Mouse (Mus musculus) midbrain, embryonic 13.5 days (tissue): Measurements from ENCODE around the gene Cggbp1. TPM values are rescaled to one million over a fixed set of nuclear protein-coding genes. Genes with fewer than 3 reads are reported as not detected.

Experiments
- ATAC-seq: fragments of 200-750 bp; cut with Nextera tagmentation; 2 replicates; pipeline ENCODE4 v1.8.0; 2017; ENCODE audit warnings: mild to moderate bottlenecking, moderate TSS enrichment, moderate library complexity
- H3K27ac ChIP-seq: fragments of 300-500 bp; sonication (generic); 2 replicates; pipeline ENCODE4 v1.5.1; 2015; ENCODE audit warnings: inconsistent platforms, mild to moderate bottlenecking, moderate library complexity
- H3K27me3 ChIP-seq: fragments of 300-500 bp; sonication (generic); 2 replicates; pipeline ENCODE4 v1.6.1; 2015; ENCODE audit warnings: mild to moderate bottlenecking, inconsistent platforms
- H3K36me3 ChIP-seq: fragments of 300-500 bp; sonication (generic); 2 replicates; pipeline ENCODE4 v1.6.1; 2015; ENCODE audit warnings: mild to moderate bottlenecking, inconsistent platforms
- H3K4me1 ChIP-seq: fragments of 300-500 bp; sonication (generic); replicated peaks from 2 replicates; pipeline ENCODE4 v1.6.1; 2015; ENCODE audit warnings: inconsistent platforms
- H3K4me2 ChIP-seq: fragments of 300-500 bp; sonication (generic); replicated peaks from 2 replicates; pipeline ENCODE4 v1.6.1; 2015; ENCODE audit warnings: moderate library complexity, mild to moderate bottlenecking, inconsistent platforms
- H3K4me3 ChIP-seq: fragments of 300-500 bp; sonication (generic); replicated peaks from 2 replicates; pipeline ENCODE4 v1.5.1; 2015; ENCODE audit warnings: mild to moderate bottlenecking, inconsistent platforms
- H3K9ac ChIP-seq: fragments of 300-500 bp; sonication (generic); replicated peaks from 2 replicates; pipeline ENCODE4 v1.6.1; 2015; ENCODE audit warnings: mild to moderate bottlenecking, inconsistent platforms
- H3K9me3 ChIP-seq: fragments of 300-500 bp; sonication (generic); 2 replicates; pipeline ENCODE4 v1.6.1; 2016; ENCODE audit warnings: mild to moderate bottlenecking, inconsistent platforms
- WGBS: fragments of 180-500 bp; shearing (Covaris S2); methylation state at CpG from one replicate; pipeline ENCODE4 v1.1.7; 2015; 5-methylcytosine and 5-hydroxymethylcytosine counted together
- polyA plus RNA-seq: library from polyadenylated mRNA; unstranded; fragments of >200 nt; fragmentation: Nextera tagmentation; extraction: Ambion mirVana; gene quantifications from 2 replicates; pipeline ENCODE4 v1.2.1, GENCODE M21; 2015

Cggbp1 gene
- polyA plus RNA-seq: 78.9 and 84.5 TPM in 2 replicates

DNA sequence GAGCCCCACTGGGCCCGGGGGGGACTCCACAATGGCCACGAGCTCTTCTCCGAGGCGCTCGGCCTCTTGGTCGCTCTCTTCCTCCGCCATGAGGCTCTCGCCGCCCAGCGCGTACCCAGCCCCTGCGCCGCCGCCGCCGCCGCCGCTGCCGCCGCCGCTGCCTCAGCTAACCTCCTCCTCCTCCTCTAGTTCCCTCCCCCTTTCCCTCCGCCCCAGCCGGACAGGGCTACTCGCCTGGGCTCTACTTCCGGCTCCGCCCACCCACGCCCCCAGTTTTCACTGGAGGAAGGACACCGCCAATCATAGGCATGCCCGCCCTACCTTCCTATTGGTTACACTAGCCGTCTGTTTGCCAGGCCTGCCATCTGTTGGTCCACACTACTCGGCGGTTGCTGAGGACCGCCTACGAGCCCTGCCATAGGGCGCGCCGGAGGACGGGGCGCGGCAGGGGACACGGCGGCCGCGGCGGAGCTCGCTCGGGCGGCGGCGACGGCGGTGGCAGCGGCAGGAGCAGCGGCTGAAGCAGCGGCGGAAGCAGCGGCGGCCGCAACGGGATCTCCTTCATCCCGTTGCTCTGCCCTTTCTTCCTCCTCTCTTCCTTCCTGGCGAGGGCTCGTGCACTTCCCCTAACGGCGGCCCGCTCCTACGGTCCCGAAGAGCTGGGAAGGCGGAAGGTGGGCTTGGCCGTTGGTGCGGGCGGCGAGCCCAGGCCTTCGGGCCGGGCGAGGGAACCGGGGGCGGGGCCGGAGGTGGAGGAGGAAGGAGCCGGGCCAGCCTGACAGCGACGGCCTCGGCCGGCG, at the start of gene Cggbp1, which contains the start of gene Zfp654:
TSS of gene Cggbp1 (plus strand) at position 434 of the 800 bp plus-strand sequence.
TSS of gene Zfp654 (minus strand) at position 90 of the 800 bp plus-strand sequence.
- Histone ChIP-seq H3K4me1 (peaks cover 36% of the 10 kb centered on the region), H3K36me3 (peaks cover 16% of the 10 kb centered on the region), H3K4me2 (peak within 1 kb of the TSS; percentile 95), H3K9ac (peak within 1 kb of the TSS; percentile 91), H3K27ac (peak within 1 kb of the TSS; percentile 97), H3K4me3 (peak within 1 kb of the TSS; percentile 98), H3K27me3 (no peaks in the 10 kb centered on the region), H3K9me3 (no peaks in the 10 kb centered on the region)
- under 1% methylated on average over 76 of the region's 85 CpGs for WGBS
- peak; percentile 100 for ATAC-seq

DNA sequence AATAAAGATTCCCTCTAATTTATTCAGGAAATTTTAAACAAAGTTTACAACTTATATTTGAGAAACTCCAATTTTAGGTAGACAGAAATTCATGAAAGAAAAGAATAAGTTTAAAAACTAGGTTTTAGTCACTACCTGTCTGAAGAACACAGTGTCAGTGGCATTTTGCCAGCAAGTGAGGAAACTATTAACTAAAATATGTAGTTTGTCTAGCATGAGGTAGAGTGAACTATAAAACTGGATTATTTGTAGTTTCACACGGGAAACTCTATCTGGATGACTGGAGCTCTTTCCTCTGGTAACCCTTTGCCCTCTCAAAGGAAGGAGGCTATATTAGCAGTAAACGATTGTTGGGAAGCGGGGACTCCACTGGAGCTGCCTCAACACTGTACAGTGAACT, 48.8 kb upstream of the Cggbp1 start:
- no peak for ATAC-seq
- Histone ChIP-seq H3K27ac (no peak overlapping the region), H3K9me3 (no peaks in the 10 kb centered on the region), H3K4me3 (no peak overlapping the region), H3K4me2 (no peak overlapping the region), H3K27me3 (no peaks in the 10 kb centered on the region), H3K36me3 (peaks cover 15% of the 10 kb centered on the region), H3K9ac (no peak overlapping the region), H3K4me1 (no peaks in the 10 kb centered on the region)
- WGBS: 92% methylated on average over 3 of the region's 3 CpGs

DNA sequence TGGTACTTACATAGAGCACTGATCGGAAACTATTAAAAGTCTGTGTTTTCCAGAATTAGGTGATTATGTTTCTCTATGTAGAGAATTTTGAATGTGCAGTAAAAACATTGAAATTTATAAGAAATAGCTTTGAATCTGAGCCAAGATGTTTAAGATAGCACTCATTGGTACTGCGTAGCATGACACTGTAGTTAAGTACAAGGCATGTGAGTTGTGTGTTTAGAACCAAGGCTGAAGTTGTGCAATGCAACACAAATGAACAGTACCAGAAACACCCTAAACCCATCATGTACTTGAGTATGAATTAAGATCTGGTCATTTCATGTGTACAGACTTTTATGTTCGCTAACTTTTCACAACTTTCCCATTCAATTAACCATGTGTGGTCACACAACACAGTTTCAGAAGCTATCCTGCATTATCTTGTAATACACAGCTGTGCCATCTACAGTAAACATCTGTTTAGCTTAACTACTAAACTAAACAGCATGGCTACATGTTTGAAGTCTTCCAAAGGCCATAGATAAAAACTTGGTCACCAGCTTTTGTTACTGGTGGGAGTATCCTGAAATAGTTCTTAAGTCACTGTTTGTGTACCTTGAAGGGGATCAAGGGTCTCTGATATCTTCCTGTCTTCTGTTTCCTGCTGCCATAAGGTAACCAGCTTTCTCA, 34.6 kb upstream of the Cggbp1 start:
- Histone ChIP-seq H3K9ac (no peak overlapping the region), H3K4me3 (no peak overlapping the region), H3K27ac (no peak overlapping the region), H3K36me3 (peaks cover 13% of the 10 kb centered on the region), H3K27me3 (no peaks in the 10 kb centered on the region), H3K4me2 (no peak overlapping the region), H3K4me1 (no peaks in the 10 kb centered on the region), H3K9me3 (no peaks in the 10 kb centered on the region)
- no peak for ATAC-seq
- 97% methylated on average over 3 of the region's 3 CpGs for WGBS

DNA sequence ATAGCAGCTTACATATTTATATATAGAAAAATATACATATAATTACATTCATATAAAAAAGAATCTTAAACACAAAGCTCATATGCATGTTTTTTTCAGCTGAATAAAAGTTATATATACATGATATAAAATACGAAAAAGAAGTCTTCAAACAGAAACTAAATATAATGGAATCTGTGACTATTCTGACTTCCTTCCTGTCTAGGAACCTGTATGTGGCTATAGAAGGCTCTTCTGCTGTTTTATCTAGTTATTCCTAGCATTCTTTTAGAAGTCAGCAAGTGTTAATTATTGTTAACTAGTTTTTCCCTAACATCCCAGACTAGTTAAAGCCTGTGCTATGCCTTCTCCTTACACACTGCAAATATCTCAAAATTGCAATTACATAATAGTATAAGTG, 27.9 kb upstream of the Cggbp1 start:
- Histone ChIP-seq H3K4me3 (no peak overlapping the region), H3K9ac (no peak overlapping the region), H3K27ac (no peak overlapping the region), H3K9me3 (no peaks in the 10 kb centered on the region), H3K27me3 (no peaks in the 10 kb centered on the region), H3K4me2 (no peak overlapping the region), H3K36me3 (0 out of 2 replicates have a peak, but pooled peaks cover 3% of the 10 kb centered on the region), H3K4me1 (no peaks in the 10 kb centered on the region)
- no peak for ATAC-seq
- WGBS: 92% methylated on average over 1 of the region's 1 CpGs

DNA sequence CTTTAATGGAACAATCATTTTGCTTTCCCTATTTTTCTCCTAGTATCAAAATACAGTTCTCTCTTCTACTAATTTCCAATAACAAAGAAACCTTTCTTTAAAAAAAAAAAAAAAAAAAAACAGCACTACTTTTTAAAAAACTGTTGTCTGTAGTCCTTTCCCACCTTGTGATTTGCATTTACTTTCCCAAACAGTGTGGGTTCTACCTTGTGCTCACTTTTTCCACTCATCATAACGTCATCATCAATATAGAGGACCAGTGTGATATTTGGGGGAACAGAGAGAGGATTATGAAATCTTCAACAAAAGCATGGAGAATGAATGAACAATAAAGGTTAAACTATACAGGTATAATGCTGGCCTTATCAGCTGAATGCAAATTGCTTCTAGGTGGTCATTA, 27.3 kb upstream of the Cggbp1 start:
- 90% methylated on average over 1 of the region's 1 CpGs for WGBS
- no peaks in the 10 kb centered on the region for H3K4me1 ChIP-seq
- H3K27ac ChIP-seq: no peak overlapping the region
- no peaks in the 10 kb centered on the region for H3K27me3 ChIP-seq
- ATAC-seq: no peak
- H3K9me3 ChIP-seq: no peaks in the 10 kb centered on the region
- no peak overlapping the region for H3K4me2 ChIP-seq
- H3K4me3 ChIP-seq: no peak overlapping the region
- H3K9ac ChIP-seq: no peak overlapping the region
- 0 out of 2 replicates have a peak, but pooled peaks cover 5% of the 10 kb centered on the region for H3K36me3 ChIP-seq

DNA sequence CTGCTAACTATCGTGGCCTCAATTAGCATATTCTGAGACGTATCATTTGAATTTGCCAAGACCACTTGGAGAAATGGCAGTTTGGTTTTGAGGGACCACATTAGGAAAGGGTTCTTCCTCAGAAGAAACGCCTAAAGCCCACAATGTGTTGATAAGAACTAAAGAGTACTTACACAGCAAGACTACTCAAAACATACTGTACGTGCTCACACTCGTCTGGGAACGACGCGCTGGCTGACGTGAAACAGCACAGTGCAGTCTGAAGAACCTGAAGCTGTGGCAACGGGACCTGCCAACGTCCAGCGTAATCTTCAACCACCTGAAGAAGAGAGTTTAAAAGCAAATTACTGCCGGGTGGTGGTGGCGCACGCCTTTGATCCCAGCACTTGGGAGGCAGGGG, 21.5 kb upstream of the Cggbp1 start:
- no peak overlapping the region for H3K27ac ChIP-seq
- ATAC-seq: no peak
- WGBS: 96% methylated on average over 15 of the region's 15 CpGs
- no peak overlapping the region for H3K4me3 ChIP-seq
- H3K9me3 ChIP-seq: no peaks in the 10 kb centered on the region
- no peaks in the 10 kb centered on the region for H3K4me1 ChIP-seq
- H3K4me2 ChIP-seq: no peak overlapping the region
- H3K36me3 ChIP-seq: peaks cover 13% of the 10 kb centered on the region
- no peak overlapping the region for H3K9ac ChIP-seq
- H3K27me3 ChIP-seq: no peaks in the 10 kb centered on the region

DNA sequence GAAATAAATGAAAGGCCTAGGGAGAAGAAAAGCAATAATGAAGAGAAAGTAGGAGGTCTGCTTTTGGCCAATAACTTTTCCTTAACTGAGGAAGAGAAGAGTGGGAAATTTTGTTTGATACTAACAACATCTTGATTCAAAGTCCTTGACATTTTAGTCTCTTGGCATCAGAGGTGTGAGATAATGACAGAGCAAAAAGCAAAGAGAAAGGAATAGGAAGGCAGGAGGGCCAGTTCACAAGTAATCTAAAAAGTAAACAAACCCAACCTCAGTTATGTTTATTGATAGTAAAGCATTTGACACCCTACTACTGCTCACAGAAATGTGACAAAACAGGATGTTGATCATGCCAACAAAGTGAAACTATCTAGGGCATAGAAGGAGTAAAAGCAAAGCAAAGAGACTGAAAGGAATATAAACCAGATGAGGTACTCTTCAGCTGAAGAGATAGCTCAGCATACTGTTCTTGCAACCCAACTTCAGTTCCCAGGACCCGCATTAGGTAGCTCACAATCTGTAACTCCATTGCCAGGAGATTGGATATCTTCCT, 15.7 kb upstream of the Cggbp1 start:
- ATAC-seq: no peak
- WGBS: 77% methylated on average over 1 of the region's 1 CpGs

DNA sequence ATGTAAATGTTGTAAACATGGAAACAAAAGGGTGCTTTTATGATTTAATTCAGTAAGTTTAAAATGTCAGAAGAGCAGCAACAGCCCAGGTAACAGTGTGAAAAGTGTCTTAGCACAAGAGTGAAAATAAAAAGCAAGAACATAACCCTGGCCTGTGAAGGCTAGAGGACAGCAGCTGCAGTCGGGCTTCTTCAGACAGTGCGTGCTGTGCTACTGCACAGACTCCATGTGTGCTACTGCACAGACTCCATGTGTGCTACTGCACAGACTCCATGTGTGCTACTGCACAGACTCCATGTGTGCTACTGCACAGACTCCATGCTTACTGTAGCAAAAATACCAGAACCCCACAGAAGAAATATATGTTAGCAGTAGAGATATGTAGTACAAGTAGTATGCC, 15.1 kb upstream of the Cggbp1 start:
- Histone ChIP-seq H3K36me3 (no peaks in the 10 kb centered on the region), H3K4me3 (no peak overlapping the region), H3K9ac (no peak overlapping the region), H3K27ac (no peak overlapping the region), H3K4me1 (no peaks in the 10 kb centered on the region), H3K4me2 (no peak overlapping the region), H3K9me3 (no peaks in the 10 kb centered on the region), H3K27me3 (no peaks in the 10 kb centered on the region)
- 86% methylated on average over 2 of the region's 2 CpGs for WGBS
- ATAC-seq: no peak

More for the DNA sequence above, 15.7 kb upstream of the Cggbp1 start:
- Histone ChIP-seq H3K4me1 (no peaks in the 10 kb centered on the region), H3K9me3 (no peaks in the 10 kb centered on the region), H3K9ac (no peak overlapping the region), H3K4me2 (no peak overlapping the region), H3K4me3 (no peak overlapping the region), H3K27ac (no peak overlapping the region), H3K27me3 (no peaks in the 10 kb centered on the region), H3K36me3 (no peaks in the 10 kb centered on the region)

DNA sequence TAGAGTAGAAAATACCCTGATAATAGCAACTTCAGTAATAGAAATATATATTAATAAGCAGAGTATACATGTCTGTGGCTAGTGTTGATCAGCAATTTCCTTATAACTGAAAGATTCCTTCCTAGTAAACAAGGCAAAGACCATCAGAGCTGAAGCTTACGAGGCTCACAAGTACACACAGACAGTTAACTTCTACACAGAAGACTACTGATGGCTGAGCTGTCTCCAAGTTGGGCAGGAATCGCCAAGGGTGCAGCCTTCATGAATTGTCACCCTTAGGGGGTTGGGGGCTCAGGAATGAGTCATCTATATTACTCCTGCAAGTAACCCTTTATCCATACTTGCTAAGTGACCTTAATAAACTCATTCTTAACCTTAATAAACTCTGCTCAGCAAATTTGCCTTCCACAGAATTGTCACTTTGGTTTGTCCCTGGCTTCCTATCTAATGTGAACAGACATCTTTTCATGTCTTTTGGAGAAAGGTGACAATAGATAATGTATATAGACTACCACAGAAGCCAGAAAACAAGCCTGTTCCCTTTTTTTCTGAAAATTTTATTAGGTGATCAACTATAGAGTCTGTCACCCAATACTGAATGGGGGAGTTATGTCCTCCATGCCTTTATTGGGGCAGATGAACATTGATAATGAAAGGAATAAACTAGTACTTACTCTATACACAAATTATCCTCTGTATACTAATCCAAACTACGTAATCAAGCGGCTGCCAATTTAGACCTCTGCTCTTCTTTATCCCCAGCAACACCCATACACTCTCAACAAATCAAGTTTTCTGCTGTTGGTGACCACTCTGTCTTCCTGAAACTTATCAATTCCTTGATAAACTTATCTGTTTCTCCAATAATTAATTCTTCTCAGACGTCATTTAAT, 10.1 kb upstream of the Cggbp1 start:
- Histone ChIP-seq H3K4me2 (no peak overlapping the region), H3K9ac (no peak overlapping the region), H3K4me3 (no peak overlapping the region), H3K36me3 (no peaks in the 10 kb centered on the region), H3K27me3 (no peaks in the 10 kb centered on the region), H3K27ac (no peak overlapping the region), H3K4me1 (no peaks in the 10 kb centered on the region), H3K9me3 (no peaks in the 10 kb centered on the region)
- 90% methylated on average over 5 of the region's 5 CpGs for WGBS
- no peak for ATAC-seq

DNA sequence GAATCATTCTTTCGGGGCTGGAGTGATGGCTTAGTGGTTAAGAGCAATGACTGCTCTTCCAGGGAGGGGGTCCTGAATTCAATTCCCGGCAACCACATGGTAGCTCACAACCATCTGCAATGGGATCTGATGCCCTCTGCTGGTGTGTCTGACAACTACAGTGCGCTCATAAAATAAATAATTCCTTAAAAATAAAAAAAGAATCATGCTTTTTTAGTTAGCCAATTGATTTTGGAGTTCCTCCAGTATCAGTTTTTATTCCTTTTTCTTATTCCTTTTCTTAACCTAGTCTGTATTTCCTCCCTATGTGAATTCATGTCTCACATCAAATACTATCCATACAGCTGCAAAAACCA, 9.4 kb upstream of the Cggbp1 start:
- WGBS: 94% methylated on average over 3 of the region's 3 CpGs
- ATAC-seq: no peak
- Histone ChIP-seq H3K9ac (no peak overlapping the region), H3K36me3 (no peaks in the 10 kb centered on the region), H3K4me3 (no peak overlapping the region), H3K4me2 (no peak overlapping the region), H3K27ac (no peak overlapping the region), H3K27me3 (no peaks in the 10 kb centered on the region), H3K9me3 (no peaks in the 10 kb centered on the region), H3K4me1 (no peaks in the 10 kb centered on the region)

DNA sequence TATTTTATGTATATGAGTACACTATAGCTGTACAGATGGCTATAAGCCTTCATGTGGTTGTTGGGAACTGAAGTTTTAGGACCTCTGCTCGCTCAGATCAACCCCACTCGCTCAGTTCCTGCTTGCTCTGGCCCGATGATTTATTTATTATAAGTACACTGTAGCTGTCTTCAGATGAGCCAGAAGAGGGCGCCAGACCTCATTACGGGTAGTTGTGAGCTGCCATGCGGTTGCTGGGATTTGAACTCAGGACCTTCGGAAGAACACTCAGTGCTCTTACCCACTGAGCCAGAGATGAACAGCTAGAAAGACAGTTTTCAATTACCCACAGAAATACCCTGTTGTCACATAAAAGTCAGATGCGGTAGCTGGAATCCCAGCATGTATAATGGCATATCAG, 5.8 kb upstream of the Cggbp1 start:
- peaks cover 13% of the 10 kb centered on the region for H3K4me1 ChIP-seq
- no peak overlapping the region for H3K4me3 ChIP-seq
- H3K4me2 ChIP-seq: no peak overlapping the region
- no peak overlapping the region for H3K9ac ChIP-seq
- no peak for ATAC-seq
- 93% methylated on average over 8 of the region's 8 CpGs for WGBS
- no peaks in the 10 kb centered on the region for H3K36me3 ChIP-seq
- no peak overlapping the region for H3K27ac ChIP-seq
- H3K27me3 ChIP-seq: no peaks in the 10 kb centered on the region
- no peaks in the 10 kb centered on the region for H3K9me3 ChIP-seq
